Mouse (Mus musculus): Measurements from ENCODE around the gene Zfp821.

Gene Zfp821

DNA sequence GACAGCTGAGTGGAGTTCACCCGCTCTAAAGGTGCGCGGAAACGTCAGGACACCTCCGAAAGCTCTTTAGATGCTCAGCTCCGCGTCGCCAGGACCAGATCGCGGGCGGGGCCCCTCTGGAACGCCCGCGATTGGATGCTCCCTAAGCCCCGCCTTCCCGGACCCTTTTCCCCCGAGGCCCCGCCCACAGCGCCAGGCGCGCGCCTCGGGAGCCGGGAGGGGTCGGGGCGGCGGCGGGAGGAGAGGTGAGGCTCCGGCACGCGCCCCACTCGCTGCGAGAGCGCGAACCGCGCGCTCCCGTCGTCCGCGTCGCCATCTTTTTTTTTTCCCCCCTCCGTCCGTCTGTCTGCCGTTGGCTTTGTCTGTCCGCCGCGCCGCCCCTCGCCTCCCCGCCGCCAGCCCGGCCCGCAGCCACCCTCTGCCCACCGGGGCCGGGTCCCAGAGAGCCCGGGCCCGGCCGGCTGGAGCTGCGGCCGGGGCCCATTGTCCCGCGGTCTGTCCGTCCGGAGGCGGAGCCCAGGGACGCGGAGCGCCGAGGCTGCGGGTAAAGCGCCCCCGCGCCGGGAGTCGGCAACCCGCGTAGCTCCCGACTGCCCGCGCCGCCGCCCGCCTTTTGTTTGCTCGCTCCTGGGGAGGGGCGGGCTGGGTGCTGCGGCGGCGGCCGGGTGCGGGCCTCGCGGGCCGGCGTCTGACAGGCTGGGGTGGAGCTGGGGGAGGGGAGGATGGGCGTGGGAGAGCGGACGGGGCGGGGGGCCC, at the start of gene Zfp821:
Zfp821 (plus strand) TSS at position 227 of the 756 bp plus-strand sequence.
- TF ChIP-seq GATA4 (IDR thresholded peaks at IDR 0.05; ENCODE audit: insufficient replicate concordance, low read length), result no peak

DNA sequence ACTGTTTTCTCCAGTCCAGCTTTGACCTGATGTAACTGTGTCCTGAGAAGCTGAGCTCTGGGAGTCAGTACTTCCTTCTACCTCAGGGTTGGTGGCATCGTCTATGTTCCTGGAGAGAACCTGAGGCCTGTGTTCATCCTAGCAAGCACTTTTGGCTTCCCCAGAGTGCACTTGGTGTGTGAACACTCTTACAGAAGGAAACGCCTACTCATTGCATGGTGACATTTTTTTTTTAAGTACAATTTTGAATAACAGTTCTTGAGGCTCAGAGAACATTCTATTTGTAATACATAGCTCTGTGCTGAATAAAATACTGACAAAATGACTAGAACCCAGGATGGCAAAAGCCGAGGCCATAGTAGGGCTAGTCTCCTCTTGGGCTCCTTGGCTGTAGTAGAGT, 48.5 kb upstream of the Zfp821 start:
- TF ChIP-seq GATA4 (IDR thresholded peaks at IDR 0.05; ENCODE audit: insufficient replicate concordance, low read length), result no peak

DNA sequence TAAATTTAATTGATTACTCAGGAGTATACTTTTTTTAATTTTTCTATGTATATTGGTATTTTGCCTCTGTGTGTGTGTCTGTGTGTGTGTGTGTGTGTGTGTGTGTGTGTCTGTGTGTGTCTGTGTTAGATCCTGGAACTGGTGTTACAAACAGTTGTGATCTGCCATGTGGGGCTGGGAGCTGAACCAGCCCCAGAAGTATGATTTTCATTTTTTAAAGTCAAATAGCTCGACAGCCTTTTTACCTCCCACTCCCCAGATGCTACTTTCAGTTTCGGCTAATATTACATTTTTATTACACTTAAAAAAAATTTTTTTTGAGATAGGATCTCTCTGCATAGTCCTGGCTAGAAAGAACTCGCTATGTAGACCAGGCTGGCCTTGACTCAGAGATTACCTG, 43.0 kb upstream of the Zfp821 start:
- no peak for TF ChIP-seq GATA4 (IDR thresholded peaks at IDR 0.05; ENCODE audit: insufficient replicate concordance, low read length)

DNA sequence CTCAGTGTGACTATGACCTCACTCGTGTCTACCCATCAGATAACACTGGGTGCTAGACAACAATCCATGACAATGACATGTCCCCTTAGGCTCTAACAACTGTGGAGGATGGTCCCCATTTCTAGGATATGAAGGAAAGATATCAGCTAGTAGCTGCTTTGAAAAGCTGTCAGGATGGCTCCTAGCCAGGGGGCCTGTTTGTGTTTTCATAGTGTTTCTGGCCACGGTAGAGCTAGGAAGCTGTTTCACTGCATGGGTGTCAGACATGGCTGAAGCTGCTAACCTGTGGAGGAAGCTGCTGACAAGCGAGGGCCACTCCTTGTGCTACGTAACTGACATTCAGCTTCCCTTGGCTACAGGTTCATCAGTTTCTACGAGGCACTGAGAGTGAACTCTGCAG, 38.7 kb upstream of the Zfp821 start:
- TF ChIP-seq GATA4 (IDR thresholded peaks at IDR 0.05; ENCODE audit: insufficient replicate concordance, low read length), result no peak

DNA sequence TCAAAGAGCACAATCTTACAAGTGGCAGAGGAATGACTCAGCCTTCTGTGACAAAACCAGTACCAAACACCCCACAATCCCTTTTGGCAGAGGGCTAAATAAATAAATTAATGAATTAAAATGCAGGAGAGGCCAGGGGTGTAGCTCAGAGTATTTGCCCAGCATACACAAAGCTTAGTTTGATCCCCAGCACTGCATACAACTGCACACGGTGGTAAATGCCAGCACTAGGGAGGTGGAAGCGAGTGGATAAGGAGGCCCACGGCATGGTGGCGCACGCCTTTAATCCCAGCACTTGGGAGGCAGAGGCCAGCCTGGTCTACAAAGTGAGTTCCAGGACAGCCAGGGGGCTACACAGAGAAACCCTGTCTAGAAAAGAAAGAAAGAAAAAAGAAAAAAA, 32.7 kb upstream of the Zfp821 start:
- TF ChIP-seq GATA4 (IDR thresholded peaks at IDR 0.05; ENCODE audit: insufficient replicate concordance, low read length), result no peak

DNA sequence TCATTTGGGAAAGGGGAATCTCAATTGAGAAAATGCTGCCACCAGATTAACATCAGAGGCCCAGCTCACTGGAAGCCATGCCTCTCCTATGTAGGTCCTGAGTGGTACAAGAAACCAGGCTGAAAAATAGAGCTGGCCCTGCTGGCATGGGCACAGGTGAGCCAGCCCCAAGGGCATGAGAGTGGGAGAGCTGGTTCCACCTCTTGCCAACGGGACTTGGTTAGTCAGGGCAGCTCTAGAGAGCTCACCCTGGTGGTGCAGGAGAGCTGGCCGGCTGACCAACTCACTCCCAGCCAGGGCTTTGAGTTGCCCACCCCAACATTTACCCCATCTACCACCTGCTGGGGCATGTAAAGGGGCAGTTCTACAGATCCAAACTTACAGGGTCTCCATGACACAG, 31.8 kb upstream of the Zfp821 start:
- no peak for TF ChIP-seq GATA4 (IDR thresholded peaks at IDR 0.05; ENCODE audit: insufficient replicate concordance, low read length)

DNA sequence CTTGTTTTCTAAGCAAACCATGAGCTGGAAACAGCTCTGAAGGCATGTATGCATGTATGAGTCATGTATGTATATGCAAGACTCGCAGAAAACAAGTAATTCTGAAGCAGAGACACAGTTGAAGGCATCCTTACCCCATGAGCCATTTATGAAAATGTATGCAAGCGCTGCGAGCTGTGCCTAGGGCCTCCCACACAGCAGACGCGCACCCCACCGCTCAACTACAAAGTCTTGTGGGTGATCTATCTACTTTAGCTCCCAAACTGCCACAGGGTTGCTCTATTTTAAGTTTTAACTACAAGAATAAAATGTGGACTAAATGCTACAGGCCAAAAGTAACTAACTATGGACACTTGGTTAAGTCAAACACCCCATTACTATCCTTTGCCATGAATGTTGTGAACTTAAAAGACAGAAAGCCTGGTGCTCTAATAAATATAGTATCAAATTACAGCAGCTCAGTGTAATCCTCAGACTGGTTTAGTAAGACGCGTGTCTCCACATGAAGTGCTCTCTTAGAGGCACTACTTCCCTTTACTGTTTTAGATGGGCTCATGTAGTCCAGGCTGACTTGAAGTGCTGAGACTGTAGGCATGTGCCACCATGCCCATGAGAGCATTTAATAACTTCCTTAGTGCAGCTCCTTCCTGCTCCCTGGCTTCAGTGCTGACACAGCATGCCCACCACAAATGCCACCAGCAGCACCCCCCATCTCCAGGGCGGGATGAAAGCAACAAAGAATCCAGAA, 29.3 kb upstream of the Zfp821 start:
- no peak for TF ChIP-seq GATA4 (IDR thresholded peaks at IDR 0.05; ENCODE audit: insufficient replicate concordance, low read length)

DNA sequence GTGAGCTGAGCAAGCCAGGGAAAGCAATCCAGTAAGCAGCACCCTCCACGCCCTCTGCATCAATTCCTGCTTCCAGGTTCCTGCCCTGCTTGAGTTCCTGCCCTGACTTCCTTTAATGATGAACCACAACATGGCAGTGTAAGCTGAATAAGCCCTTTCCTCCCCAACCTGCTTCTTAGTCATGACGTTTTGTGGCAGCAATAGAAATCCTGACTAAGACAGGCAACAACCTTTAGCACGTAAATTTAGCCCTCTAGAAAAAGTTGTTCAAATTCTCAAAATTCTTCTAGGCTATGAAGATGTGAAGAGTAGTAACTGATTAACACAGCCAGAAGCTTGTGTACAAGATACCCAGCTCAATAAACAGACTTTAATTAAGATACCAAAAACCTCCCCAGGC, 23.8 kb upstream of the Zfp821 start:
- no peak for TF ChIP-seq GATA4 (IDR thresholded peaks at IDR 0.05; ENCODE audit: insufficient replicate concordance, low read length)

DNA sequence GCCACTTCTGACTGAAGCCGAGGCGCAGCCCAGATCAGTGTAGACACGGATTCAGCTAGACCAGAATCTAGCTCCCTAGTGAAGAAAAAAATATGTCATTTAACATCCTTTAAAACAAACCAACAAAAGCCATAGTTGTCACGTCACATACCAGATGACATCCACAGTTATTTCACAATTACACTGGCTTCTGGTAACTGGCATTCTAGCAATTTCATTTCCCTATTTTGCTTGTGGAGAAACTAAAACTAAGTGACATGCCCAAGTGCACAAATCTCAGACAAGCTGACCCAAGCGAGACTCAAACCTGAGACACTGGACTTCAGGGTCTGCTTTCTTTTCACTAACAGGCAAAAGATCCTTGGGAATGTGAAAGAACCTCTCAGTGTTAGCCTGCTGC, 23.2 kb upstream of the Zfp821 start:
- no peak for TF ChIP-seq GATA4 (IDR thresholded peaks at IDR 0.05; ENCODE audit: insufficient replicate concordance, low read length)

DNA sequence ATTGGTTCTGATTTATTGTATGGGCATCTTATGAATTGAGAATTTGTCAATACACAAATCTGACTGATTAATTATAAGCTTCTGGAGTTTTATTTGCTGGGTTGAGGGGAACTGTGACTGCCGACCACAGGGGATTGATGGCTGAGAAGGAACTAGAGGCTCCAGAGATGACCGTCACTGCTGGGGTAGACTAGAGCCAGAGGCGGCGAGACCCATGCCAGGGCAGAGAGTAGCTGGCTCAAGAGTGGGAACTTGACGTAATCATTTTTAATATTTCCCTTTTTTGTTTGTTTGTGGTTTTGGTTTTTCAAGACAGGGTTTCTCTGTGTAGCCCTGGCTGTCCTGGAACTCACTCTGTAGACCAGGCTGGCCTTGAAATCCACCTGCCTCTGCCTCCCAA, 18.1 kb upstream of the Zfp821 start:
- no peak for TF ChIP-seq GATA4 (IDR thresholded peaks at IDR 0.05; ENCODE audit: insufficient replicate concordance, low read length)

DNA sequence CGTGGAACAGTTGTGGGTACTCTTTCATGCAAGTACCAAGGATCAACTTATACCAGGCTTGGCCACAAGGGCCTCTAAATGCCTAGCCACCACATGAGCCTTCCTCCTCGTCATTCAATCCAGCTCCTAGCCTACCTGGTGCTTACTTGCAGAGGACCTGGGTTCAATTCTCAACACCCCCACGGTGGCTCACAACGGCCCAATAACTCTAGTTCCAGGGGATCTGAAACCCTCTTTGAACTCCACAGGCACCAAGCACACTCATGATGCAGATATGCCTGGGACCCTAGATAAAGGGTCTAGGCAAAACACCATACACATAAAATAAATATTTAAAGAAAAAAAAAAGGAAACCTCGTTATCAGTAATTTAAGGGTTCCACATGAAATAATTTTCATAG, 13.6 kb upstream of the Zfp821 start:
- TF ChIP-seq GATA4 (IDR thresholded peaks at IDR 0.05; ENCODE audit: insufficient replicate concordance, low read length), result no peak

DNA sequence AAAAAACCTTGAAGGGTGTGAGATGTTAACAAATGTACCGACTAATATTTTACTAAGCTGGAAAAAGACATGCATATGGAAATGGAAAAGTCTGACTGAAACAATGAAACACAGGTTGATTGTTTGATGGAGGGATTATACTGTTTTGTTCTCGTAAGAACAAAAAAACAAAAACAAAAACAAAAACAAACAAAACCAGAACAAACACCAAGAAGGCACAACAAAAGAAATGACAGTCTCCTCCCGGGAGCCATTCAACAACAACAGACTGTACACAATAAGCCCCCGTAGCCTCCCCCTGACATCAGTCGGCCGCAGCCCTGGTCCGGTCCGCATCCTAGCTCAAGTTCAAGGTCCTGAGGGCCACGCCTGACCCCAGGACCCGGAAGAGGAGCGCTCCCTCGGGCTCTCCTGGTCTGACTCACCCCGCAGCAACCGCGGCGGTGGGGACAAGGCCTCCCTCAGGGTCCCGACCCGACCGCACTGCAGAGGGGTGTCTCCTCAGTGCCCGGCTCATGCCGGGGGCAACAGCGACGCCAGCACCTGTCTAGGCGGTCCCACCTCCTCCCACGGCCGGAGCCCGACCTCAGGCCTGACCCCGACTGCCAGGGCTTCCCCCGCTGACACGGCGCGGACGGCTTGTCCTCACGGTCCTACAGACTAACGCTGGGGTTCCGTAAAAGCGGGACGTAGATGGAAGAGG, 12.8 kb upstream of the Zfp821 start:
- TF ChIP-seq GATA4 (IDR thresholded peaks at IDR 0.05; ENCODE audit: insufficient replicate concordance, low read length), result no peak

DNA sequence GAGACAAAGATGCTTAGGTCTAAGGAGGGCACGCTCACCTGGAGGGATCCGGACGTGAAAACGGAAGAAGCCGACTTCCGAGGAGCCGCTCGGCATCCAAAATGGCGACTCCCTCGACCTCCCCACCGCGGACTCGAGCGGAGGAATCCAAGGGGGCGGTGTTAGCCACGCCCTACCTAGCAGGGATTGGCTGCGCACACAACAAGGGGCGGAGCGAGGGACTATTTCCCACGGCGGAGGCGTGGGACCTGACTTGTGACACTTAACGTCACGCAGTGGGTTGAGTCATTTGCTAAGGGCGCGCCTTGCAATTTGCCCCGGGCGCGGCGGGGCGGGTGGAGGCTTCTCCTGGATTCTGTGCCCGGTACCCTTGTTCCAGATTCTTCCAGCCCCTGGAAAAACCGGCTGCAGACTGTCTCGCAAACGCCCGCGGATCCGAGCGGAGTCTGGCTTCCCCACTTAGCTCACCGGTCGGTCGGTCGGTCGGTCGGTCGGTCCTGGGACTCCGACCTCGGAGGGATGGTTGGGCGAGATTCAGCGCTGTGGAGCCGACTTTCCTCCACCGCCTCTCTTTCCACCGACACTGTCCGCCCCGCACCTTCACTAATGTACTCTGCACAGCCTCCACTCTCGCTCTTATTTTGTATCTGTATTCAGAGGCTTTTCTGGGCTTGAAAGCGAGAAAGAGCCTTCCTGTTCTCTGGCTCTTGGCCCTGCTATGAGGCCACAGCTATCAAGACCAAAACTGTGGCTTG, 12.0 kb upstream of the Zfp821 start, which contains the start of gene Ist1:
Ist1 (minus strand) TSS at position 115 of the 755 bp plus-strand sequence.
- TF ChIP-seq GATA4 (IDR thresholded peaks at IDR 0.05; ENCODE audit: insufficient replicate concordance, low read length), result peak; percentile 18; the same call in 1 of the 2 replicates

DNA sequence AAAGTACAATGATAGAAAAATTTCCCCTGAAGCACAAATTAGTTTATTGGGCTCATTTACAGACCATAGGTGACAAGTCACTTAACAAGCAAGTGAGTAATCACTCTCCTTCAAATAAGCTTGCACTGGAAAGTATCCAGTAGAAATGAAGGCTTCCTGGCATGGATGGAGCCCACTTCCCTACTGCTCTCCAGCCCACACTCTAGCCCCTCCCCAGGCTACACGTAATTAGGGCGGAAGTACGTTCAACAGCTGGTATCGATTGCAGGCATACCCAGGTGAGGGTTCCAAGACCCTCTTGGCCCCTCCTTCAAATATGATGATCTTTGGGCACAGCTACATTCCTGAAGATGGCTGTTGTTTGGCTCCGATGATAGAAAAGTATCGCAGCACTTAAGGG, 11.2 kb upstream of the Zfp821 start:
- TF ChIP-seq GATA4 (IDR thresholded peaks at IDR 0.05; ENCODE audit: insufficient replicate concordance, low read length), result no peak

DNA sequence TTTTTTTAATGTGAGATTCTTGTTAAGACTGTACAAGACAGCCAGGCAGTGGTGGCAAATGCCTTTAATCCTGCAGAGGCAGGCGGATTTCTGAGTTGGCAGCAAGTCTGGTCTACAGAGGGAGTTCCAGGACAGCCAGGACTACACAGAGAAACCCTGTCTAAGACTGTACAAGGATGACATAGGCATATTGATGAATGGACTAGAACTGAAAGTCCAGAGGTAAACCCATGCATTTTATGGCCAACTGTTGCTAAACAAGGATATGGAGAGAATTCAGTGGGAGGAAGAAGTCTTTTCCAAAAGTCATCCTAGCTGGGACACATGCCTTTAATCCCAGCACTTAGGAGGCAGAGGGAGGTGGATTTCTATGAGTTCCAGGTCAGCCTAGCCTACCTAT, 7.6 kb upstream of the Zfp821 start:
- TF ChIP-seq GATA4 (IDR thresholded peaks at IDR 0.05; ENCODE audit: insufficient replicate concordance, low read length), result no peak
